Mouse (Mus musculus) monocyte, adult 59 days (primary cell): ENCODE results near the gene A630089N07Rik. TPM values are rescaled to one million over a fixed set of nuclear protein-coding genes. Genes with fewer than 3 reads are reported as not detected.

Source experiments
- total RNA-seq, 2 experiments: library from RNA; stranded (reverse); gene quantifications; one replicate each; pipeline ENCODE4 v1.2.4; 2023

The A630089N07Rik gene
- 1 to 10 TPM; 1.9 to 2.8 TPM for total RNA-seq

GRCm38 (mm10) chr16:98081889-98082818 is at the start of gene A630089N07Rik:
Gene A630089N07Rik (minus strand): TSS chr16:98082450.

DNA sequence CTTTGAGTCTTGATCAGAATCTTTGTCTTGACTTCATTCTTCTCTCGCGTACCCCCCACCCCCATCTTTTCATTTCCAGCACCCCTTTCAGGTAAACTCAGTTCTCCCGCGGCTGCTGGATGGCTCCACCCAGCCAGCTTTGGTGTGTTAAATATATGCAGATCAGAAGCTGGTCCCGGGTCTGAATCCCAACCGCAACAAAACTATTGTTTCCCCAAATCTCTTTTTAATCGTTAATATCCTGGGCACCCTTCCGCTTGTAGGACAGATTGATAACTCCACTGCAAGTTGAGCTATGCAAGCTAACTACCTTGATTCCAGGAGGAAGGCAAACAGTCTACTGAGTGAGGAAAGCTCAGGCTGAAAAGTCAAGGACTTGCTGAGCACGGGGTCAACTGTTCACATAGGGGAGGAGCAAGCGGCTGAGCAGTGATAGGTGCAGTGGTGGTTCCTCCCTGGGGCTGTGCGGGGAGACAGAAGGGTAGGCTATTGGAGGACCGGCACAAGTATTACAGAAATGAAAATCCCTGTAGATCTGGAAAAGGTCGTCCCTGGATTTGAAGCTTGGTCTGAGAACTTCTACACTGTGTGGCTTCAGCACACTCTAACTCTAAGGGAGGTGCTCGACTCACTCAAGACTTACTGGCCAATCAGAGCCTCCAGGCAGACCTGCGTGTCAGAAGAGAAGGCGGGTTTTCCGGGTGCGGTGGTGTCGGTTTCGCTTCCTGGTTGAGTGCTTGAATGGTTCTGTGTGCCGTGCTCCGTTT is 85.5 kb downstream of the A630089N07Rik start, which contains the start of gene B230307C23Rik:
Gene B230307C23Rik, plus strand, starts transcription at position 700 of the 767 bp plus-strand sequence.

DNA sequence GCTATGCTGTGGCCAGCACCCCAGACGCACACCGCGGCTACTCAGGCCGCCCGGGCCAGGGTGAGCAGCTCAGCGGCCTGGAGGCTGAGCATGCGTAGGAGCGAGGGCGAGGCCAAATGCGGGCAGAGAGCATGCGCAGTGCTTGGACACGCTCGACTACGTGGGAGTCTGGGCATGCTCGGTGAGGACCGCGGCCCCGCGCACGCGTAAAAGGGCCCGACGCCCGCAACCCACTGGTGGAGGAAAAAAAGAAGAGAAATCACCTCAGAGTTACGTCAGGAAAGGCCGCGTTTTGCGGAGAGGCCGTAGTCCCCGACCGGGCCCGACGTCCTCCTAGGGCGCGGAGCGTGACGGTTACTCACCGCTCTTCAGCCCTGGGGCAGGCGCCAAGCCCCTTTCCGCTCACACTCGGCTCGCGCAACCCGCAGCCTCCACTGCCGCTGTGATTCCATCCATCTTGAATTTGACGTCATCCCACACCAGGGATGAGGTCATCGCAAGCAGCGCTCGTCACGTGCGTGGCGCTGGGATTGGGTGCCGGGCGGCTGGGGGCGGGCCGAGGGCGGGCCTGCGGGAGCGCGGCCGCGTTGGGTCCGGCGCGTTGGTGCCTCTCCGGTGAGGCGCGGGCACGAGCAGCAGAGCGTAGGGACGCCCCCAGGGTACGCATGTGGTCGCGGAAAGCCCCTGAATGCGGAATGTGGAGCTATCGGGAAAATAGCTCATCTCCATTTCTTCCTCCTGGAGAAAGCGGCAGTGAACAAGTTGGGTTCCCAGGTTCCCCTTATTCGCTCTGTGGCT is 119.9 kb downstream of the A630089N07Rik start, which contains the start of the genes C2cd2 and Zbtb21:
Gene C2cd2, minus strand, starts transcription at position 448 of the 798 bp plus-strand sequence.
Gene Zbtb21, minus strand, starts transcription at position 472 of the 798 bp plus-strand sequence.

Other genes starting within 250 kb of the A630089N07Rik start
- gene Prdm15, start 230.6 kb downstream of the A630089N07Rik start, total RNA-seq: 10 to 100 TPM; 16.7 to 17.4 TPM
- 10 to 100 TPM; 26.8 to 27.3 TPM for gene C2cd2, start 119.9 kb downstream of the A630089N07Rik start, total RNA-seq
- gene Zbtb21, start 119.8 kb downstream of the A630089N07Rik start, total RNA-seq: 10 to 100 TPM; 58.4 to 66.1 TPM
- gene B230307C23Rik, start 85.1 kb downstream of the A630089N07Rik start, total RNA-seq: 10 to 100 TPM; 12.9 to 13.7 TPM